Mouse (Mus musculus): Measurements from ENCODE around the gene Hdhd5.

DNA sequence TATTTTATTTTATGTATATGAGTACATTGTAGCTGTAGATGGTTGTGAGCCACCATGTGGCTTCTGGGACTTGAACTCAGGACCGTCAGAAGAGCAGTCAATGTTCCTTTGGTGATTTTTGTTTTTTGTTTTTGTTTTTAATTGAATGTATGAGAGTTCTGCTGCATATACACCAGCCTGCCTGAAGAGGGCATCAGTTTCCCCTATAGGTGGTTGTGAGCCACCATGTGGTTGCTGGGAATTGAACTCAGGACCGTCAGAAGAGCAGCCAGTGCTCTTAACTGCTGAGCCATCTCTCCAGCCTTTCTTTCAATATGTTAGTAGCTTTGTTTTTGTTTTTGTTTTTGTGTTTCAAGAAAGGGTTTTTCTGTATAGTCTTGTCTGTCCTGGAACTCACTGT, 5.2 kb upstream of the Hdhd5 start:
- TF ChIP-seq CTCF (IDR thresholded peaks at IDR 0.05; ENCODE audit: extremely low read depth, insufficient read length, insufficient replicate concordance, low read depth, low read length), result no peak
- TF ChIP-seq POLR2A (IDR thresholded peaks at IDR 0.05; ENCODE audit: low read depth, low read length), result no peak
